9 mouse cellular contexts compared by ENCODE assay signal in the genomic region with DNA sequence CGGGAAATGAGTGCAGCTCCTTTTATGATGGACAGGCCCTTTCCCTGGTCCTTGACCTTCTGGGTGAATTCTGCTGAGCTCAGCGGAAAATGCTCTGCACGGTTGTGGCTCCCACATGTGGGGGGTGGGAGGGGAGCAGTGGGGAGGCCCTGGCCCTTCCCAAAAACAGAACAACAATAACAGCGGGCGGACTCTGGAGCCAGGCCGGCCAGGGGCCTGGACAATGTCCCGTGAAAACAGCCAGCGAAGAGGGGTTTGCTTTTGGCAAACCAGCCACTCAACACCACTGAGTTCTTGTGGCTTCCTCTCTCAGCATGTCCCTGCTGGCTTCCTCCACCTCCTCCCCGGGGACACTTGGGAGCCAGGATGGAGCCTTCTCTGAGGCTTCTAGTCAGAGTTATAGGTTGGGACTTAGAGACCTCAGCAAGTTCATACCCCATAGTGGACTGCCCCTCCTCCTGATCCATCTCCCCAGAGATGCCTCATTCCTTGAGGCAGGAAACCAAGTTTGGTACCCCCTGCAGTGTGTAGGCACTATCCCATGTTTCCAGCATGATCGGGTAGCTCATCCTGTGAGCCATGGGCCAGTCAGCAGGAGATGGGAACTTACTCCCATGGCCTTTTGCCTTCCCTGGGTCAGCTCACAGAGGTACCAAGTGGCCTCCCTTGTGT. TPM values are rescaled to one million over a fixed set of nuclear protein-coding genes. Genes with fewer than 3 reads are reported as not detected.
A peak's percentile ranks its signal among the peaks of the same experiment; 100 is the strongest.
DNase-seq lines count a peak whose midpoint lies in the region; ATAC-seq and TF ChIP-seq lines count a peak whose summit lies in the region.
"Had no signal": no experiment of that assay in that cellular context is flagged by ENCODE, and none has a peak within 500 bp of the region (broad histone marks: within the 10 kb centered on the region; RNA-seq: fewer than 3 reads in every experiment).

No protein-coding gene starts in this region.

- H3K9ac ChIP-seq in hindbrain, postnatal 0 days (replicated peaks; ENCODE audit: low read length), result no peak overlapping the region
- no peak overlapping the region for H3K9ac ChIP-seq in hindbrain, embryonic 11.5 days (ENCODE audit: low read depth, low read length)
- no peak overlapping the region for H3K9ac ChIP-seq in embryonic facial prominence, embryonic 12.5 days
- no peak overlapping the region for H3K9ac ChIP-seq in forebrain, embryonic 11.5 days (ENCODE audit: low read length)
- H3K9ac ChIP-seq: neural tube, embryonic 12.5 days had no signal

- WGBS in hindbrain, postnatal 0 days, result 26% methylated on average over 10 of the region's 10 CpGs
- WGBS in hindbrain, embryonic 11.5 days, result 44% methylated on average over 10 of the region's 10 CpGs
- 26% methylated on average over 10 of the region's 10 CpGs for WGBS in embryonic facial prominence, embryonic 12.5 days
- 55% methylated on average over 10 of the region's 10 CpGs for WGBS in forebrain, embryonic 11.5 days

- no peaks in the 10 kb centered on the region for H3K27me3 ChIP-seq in hindbrain, postnatal 0 days (ENCODE audit: insufficient read depth, low read length)
- H3K27me3 ChIP-seq in hindbrain, embryonic 11.5 days (ENCODE audit: control insufficient read depth, insufficient read depth, low read length), result no peaks in the 10 kb centered on the region
- no peaks in the 10 kb centered on the region; the same call in 1 of the 2 replicates for H3K27me3 ChIP-seq in embryonic facial prominence, embryonic 12.5 days
- no peaks in the 10 kb centered on the region for H3K27me3 ChIP-seq in forebrain, embryonic 11.5 days (ENCODE audit: control insufficient read depth, insufficient read depth, low read length)
- H3K27me3 ChIP-seq: neural tube, embryonic 12.5 days had no signal

- H3K4me1 ChIP-seq in hindbrain, postnatal 0 days (ENCODE audit: insufficient read depth, low read length), result peaks cover 18% of the 10 kb centered on the region
- H3K4me1 ChIP-seq in hindbrain, embryonic 11.5 days (replicated peaks; ENCODE audit: control insufficient read depth, insufficient read depth, low read length), result peaks cover 3% of the 10 kb centered on the region; the same call in 1 of the 2 replicates
- peaks cover 53% of the 10 kb centered on the region for H3K4me1 ChIP-seq in embryonic facial prominence, embryonic 12.5 days
- peaks cover 2% of the 10 kb centered on the region; the same call in 1 of the 2 replicates for H3K4me1 ChIP-seq in forebrain, embryonic 11.5 days (replicated peaks; ENCODE audit: control insufficient read depth, insufficient read depth, low read length)

- H3K36me3 ChIP-seq in hindbrain, postnatal 0 days (ENCODE audit: insufficient read depth, low read length), result no peaks in the 10 kb centered on the region
- H3K36me3 ChIP-seq in hindbrain, embryonic 11.5 days (ENCODE audit: control insufficient read depth, insufficient read depth, low read length), result no peaks in the 10 kb centered on the region
- no peaks in the 10 kb centered on the region for H3K36me3 ChIP-seq in embryonic facial prominence, embryonic 12.5 days
- H3K36me3 ChIP-seq in forebrain, embryonic 11.5 days (ENCODE audit: control insufficient read depth, insufficient read depth, low read length), result no peaks in the 10 kb centered on the region
- H3K36me3 ChIP-seq: neural tube, embryonic 12.5 days had no signal

- H3K4me2 ChIP-seq in hindbrain, postnatal 0 days (ENCODE audit: low read depth, low read length), result no peak overlapping the region
- no peak overlapping the region for H3K4me2 ChIP-seq in hindbrain, embryonic 11.5 days (replicated peaks; ENCODE audit: low read depth, low read length)
- 0 out of 2 replicates have a peak overlapping the region, but pooled peaks have one; percentile 2 for H3K4me2 ChIP-seq in embryonic facial prominence, embryonic 12.5 days (replicated peaks)
- H3K4me2 ChIP-seq in forebrain, embryonic 11.5 days (ENCODE audit: low read depth, low read length, severe bottlenecking), result no peak overlapping the region
- H3K4me2 ChIP-seq: neural tube, embryonic 12.5 days had no signal

- no peak for ATAC-seq in hindbrain, postnatal 0 days
- ATAC-seq in hindbrain, embryonic 11.5 days (ENCODE audit: low FRiP score), result no peak
- no peak for ATAC-seq in embryonic facial prominence, embryonic 12.5 days (ENCODE audit: insufficient number of reproducible peaks, insufficient read depth, low FRiP score, low TSS enrichment)
- no peak for ATAC-seq in megakaryocyte, adult 5-6 weeks (ENCODE audit: poor library complexity, severe bottlenecking)
- no peak for ATAC-seq in forebrain, embryonic 11.5 days (replicated peaks; ENCODE audit: low FRiP score)

- no peak for TF ChIP-seq CTCF in hindbrain, postnatal 0 days (IDR thresholded peaks at IDR 0.05; ENCODE audit: low read depth)

- DNase-seq in hindbrain, postnatal 0 days (ENCODE audit: low spot score), result peak; percentile 22
- no peak for DNase-seq in hindbrain, embryonic 11.5 days (ENCODE audit: low spot score)
- peak; percentile 44 for DNase-seq in kidney, adult 9 months
- peak; percentile 55 for DNase-seq in ovary, postnatal 14 days (ENCODE audit: low spot score)
- no peak for DNase-seq in left cerebral cortex, adult 8-10 months (ENCODE audit: low spot score in 2 of 2)
- no peak for DNase-seq in forebrain, embryonic 11.5 days (ENCODE audit: low spot score)

- no peaks in the 10 kb centered on the region for H3K9me3 ChIP-seq in hindbrain, postnatal 0 days (ENCODE audit: low read length)
- H3K9me3 ChIP-seq in hindbrain, embryonic 11.5 days (ENCODE audit: control insufficient read depth, low read length), result no peaks in the 10 kb centered on the region
- no peaks in the 10 kb centered on the region for H3K9me3 ChIP-seq in embryonic facial prominence, embryonic 12.5 days
- no peaks in the 10 kb centered on the region for H3K9me3 ChIP-seq in forebrain, embryonic 11.5 days (ENCODE audit: control insufficient read depth, low read length)
- H3K9me3 ChIP-seq: neural tube, embryonic 12.5 days had no signal

- H3K4me3 ChIP-seq in hindbrain, postnatal 0 days (ENCODE audit: low read length), result no peak overlapping the region
- no peak overlapping the region for H3K4me3 ChIP-seq in hindbrain, embryonic 11.5 days (ENCODE audit: low read depth, low read length)
- no peak overlapping the region for H3K4me3 ChIP-seq in embryonic facial prominence, embryonic 12.5 days
- no peak overlapping the region for H3K4me3 ChIP-seq in forebrain, embryonic 11.5 days (ENCODE audit: low read depth, low read length)
- H3K4me3 ChIP-seq: neural tube, embryonic 12.5 days had no signal

- H3K27ac ChIP-seq in hindbrain, postnatal 0 days, result 0 out of 2 replicates have a peak overlapping the region, but pooled peaks have one; percentile 26
- H3K27ac ChIP-seq in hindbrain, embryonic 11.5 days (ENCODE audit: low read depth, low read length), result no peak overlapping the region
- peak overlapping the region; percentile 89 for H3K27ac ChIP-seq in embryonic facial prominence, embryonic 12.5 days
- no peak overlapping the region for H3K27ac ChIP-seq in forebrain, embryonic 11.5 days (ENCODE audit: low read depth, low read length)
- H3K27ac ChIP-seq: neural tube, embryonic 12.5 days had no signal

RNA-seq across cellular contexts. Expression of a gene that starts 24.0 kb away (rescaled TPM):
- 26.7 and 33.7 TPM in 2 replicates for total RNA-seq in hindbrain, postnatal 0 days (2014; rRNA removed)
- polyA plus RNA-seq in hindbrain, postnatal 0 days (2015; fragmentation: Nextera tagmentation; extraction: Ambion mirVana), result 8.0 and 9.2 TPM in 2 replicates
- polyA plus RNA-seq in hindbrain, embryonic 11.5 days (2014; fragmentation: Nextera tagmentation; extraction: Ambion mirVana), result 1.5 and 4.0 TPM in 2 replicates
- polyA plus RNA-seq in embryonic facial prominence, embryonic 12.5 days (2016; fragmentation: Nextera tagmentation; extraction: Ambion mirVana), result 24.6 and 30.6 TPM in 2 replicates
- total RNA-seq in left cerebral cortex, adult 8-10 months (2022), result 10 to 100 TPM in 1 of 4 experiments, 1 to 10 TPM in 3; 7.4 to 11.0 (median 9.1) TPM
- 0.49 and 0.98 TPM in 2 replicates for total RNA-seq in megakaryocyte, adult 5-6 weeks (2015)
- total RNA-seq in megakaryocyte, adult 5-6 weeks (2017), result 0.53 and 1.3 TPM in 2 replicates
- polyA plus RNA-seq in forebrain, embryonic 11.5 days (2014; fragmentation: Nextera tagmentation; extraction: Ambion mirVana), result 2.2 and 3.2 TPM in 2 replicates

RNA-seq across cellular contexts. Expression of a gene that starts 43.2 kb away (rescaled TPM):
- total RNA-seq in hindbrain, postnatal 0 days (2014; rRNA removed), result 1.1 and 1.3 TPM in 2 replicates
- 0.48 and 0.63 TPM in 2 replicates for polyA plus RNA-seq in hindbrain, postnatal 0 days (2015; fragmentation: Nextera tagmentation; extraction: Ambion mirVana)
- polyA plus RNA-seq in hindbrain, embryonic 11.5 days (2014; fragmentation: Nextera tagmentation; extraction: Ambion mirVana), result 0.09 and 0.18 TPM in 2 replicates
- 0.18 TPM in 2 replicates for polyA plus RNA-seq in embryonic facial prominence, embryonic 12.5 days (2016; fragmentation: Nextera tagmentation; extraction: Ambion mirVana)
- under 1 TPM; 0.15 to 0.42 (median 0.20) TPM for total RNA-seq in left cerebral cortex, adult 8-10 months (2022)
- not detected in 2 replicates for total RNA-seq in megakaryocyte, adult 5-6 weeks (2015)
- not detected in 2 replicates for total RNA-seq in megakaryocyte, adult 5-6 weeks (2017)
- 0.04 and 0.07 TPM in 2 replicates for polyA plus RNA-seq in forebrain, embryonic 11.5 days (2014; fragmentation: Nextera tagmentation; extraction: Ambion mirVana)

RNA-seq across cellular contexts. Expression of a gene that starts 50.9 kb away (rescaled TPM):
- total RNA-seq in hindbrain, postnatal 0 days (2014; rRNA removed), result 0.05 and 0.83 TPM in 2 replicates
- polyA plus RNA-seq in hindbrain, postnatal 0 days (2015; fragmentation: Nextera tagmentation; extraction: Ambion mirVana), result 0.11 and 0.16 TPM in 2 replicates
- polyA plus RNA-seq in hindbrain, embryonic 11.5 days (2014; fragmentation: Nextera tagmentation; extraction: Ambion mirVana), result 0.49 and 0.77 TPM in 2 replicates
- 0.09 and 0.19 TPM in 2 replicates for polyA plus RNA-seq in embryonic facial prominence, embryonic 12.5 days (2016; fragmentation: Nextera tagmentation; extraction: Ambion mirVana)
- under 1 TPM in 1 of 4 experiments, not detected in 3; 0.27 TPM for total RNA-seq in left cerebral cortex, adult 8-10 months (2022)
- total RNA-seq in megakaryocyte, adult 5-6 weeks (2015), result not detected in 2 replicates
- total RNA-seq in megakaryocyte, adult 5-6 weeks (2017), result not detected in 2 replicates
- 0.29 and 0.64 TPM in 2 replicates for polyA plus RNA-seq in forebrain, embryonic 11.5 days (2014; fragmentation: Nextera tagmentation; extraction: Ambion mirVana)

Comparison
In these comparisons a context has a peak if more than half of its experiments do, and no peak if none do; other contexts are left out.
1. DNase-seq: peak in hindbrain, postnatal 0 days (single experiment), kidney, adult 9 months (single experiment) and ovary, postnatal 14 days (single experiment); none in hindbrain, embryonic 11.5 days (single experiment), left cerebral cortex, adult 8-10 months (0 of 2) and forebrain, embryonic 11.5 days (single experiment).
2. H3K27ac ChIP-seq: peak in hindbrain, postnatal 0 days (single experiment) and embryonic facial prominence, embryonic 12.5 days (single experiment); none in hindbrain, embryonic 11.5 days (single experiment) and forebrain, embryonic 11.5 days (single experiment).